Mouse (Mus musculus): Measurements from ENCODE around the gene Catsperz. TPM values are rescaled to one million over a fixed set of nuclear protein-coding genes. Genes with fewer than 3 reads are reported as not detected.
A peak's percentile ranks its signal among the peaks of the same experiment; 100 is the strongest.

The Catsperz gene
- polyA plus RNA-seq, 1 experiment from 2014 or later, result 1.3 TPM

- Histone ChIP-seq H3K4me2 (ENCODE audit: low read depth, severe bottlenecking) (peak within 1 kb of the TSS; percentile 88), H3K27me3 (ENCODE audit: control insufficient read depth, insufficient read depth, low read length) (no peaks in the 10 kb centered on the region), H3K27ac (replicated peaks; ENCODE audit: low read depth, low read length) (peak within 1 kb of the TSS; percentile 72), H3K9ac (ENCODE audit: low read length) (peak within 1 kb of the TSS; percentile 77), H3K4me1 (ENCODE audit: control insufficient read depth, insufficient read depth, low read length) (peaks cover 13% of the 10 kb centered on the region), H3K36me3 (ENCODE audit: control insufficient read depth, insufficient read depth, low read length) (no peaks in the 10 kb centered on the region), H3K9me3 (ENCODE audit: control insufficient read depth, low read length) (no peaks in the 10 kb centered on the region), H3K4me3 (ENCODE audit: low read depth, low read length) (peak within 1 kb of the TSS; percentile 69)
- peak; percentile 75 for ATAC-seq (ENCODE audit: insufficient number of reproducible peaks, low FRiP score, low TSS enrichment, low read depth)
- under 1% methylated on average over 82 of the region's 83 CpGs for WGBS
- DNase-seq (ENCODE audit: low spot score), result peak; percentile 98
These were observed 16.4 kb upstream of the Catsperz start, which contains the start of gene Bad for GRCm38 (mm10) chr19:6941372-6942248. TSS of gene Bad (plus strand) at chr19:6941861.

GRCm38 (mm10) chr19:6940396-6941351, 15.5 kb upstream of the Catsperz start:
- Histone ChIP-seq H3K27me3 (ENCODE audit: control insufficient read depth, insufficient read depth, low read length) (peaks cover 7% of the 10 kb centered on the region), H3K4me2 (ENCODE audit: low read depth, severe bottlenecking) (peak overlapping the region; percentile 88), H3K9ac (ENCODE audit: low read length) (peak overlapping the region; percentile 77), H3K36me3 (ENCODE audit: control insufficient read depth, insufficient read depth, low read length) (no peaks in the 10 kb centered on the region), H3K27ac (replicated peaks; ENCODE audit: low read depth, low read length) (no peak overlapping the region), H3K9me3 (ENCODE audit: control insufficient read depth, low read length) (no peaks in the 10 kb centered on the region), H3K4me3 (ENCODE audit: low read depth, low read length) (peak overlapping the region; percentile 69), H3K4me1 (ENCODE audit: control insufficient read depth, insufficient read depth, low read length) (peaks cover 13% of the 10 kb centered on the region)
- 22% methylated on average over 28 of the region's 29 CpGs for WGBS
- ATAC-seq (ENCODE audit: insufficient number of reproducible peaks, low FRiP score, low TSS enrichment, low read depth) (0 out of 2 replicates have a peak, but pooled peaks have one; percentile 19), DNase-seq (ENCODE audit: low spot score) (no peak)

GRCm38 (mm10) chr19:6939106-6940002, 14.2 kb upstream of the Catsperz start:
- Histone ChIP-seq H3K4me2 (ENCODE audit: low read depth, severe bottlenecking) (no peak overlapping the region), H3K9ac (ENCODE audit: low read length) (0 out of 2 replicates have a peak overlapping the region, but pooled peaks have one; percentile 7)

GRCm38 (mm10) chr19:6937541-6938465, 12.6 kb upstream of the Catsperz start:
- no peak overlapping the region for H3K4me3 ChIP-seq (ENCODE audit: low read depth, low read length)
- H3K36me3 ChIP-seq (ENCODE audit: control insufficient read depth, insufficient read depth, low read length), result no peaks in the 10 kb centered on the region
- ATAC-seq (ENCODE audit: insufficient number of reproducible peaks, low FRiP score, low TSS enrichment, low read depth), result no peak
- peaks cover 17% of the 10 kb centered on the region for H3K4me1 ChIP-seq (ENCODE audit: control insufficient read depth, insufficient read depth, low read length)
- no peak overlapping the region for H3K27ac ChIP-seq (replicated peaks; ENCODE audit: low read depth, low read length)
- peaks cover 35% of the 10 kb centered on the region for H3K27me3 ChIP-seq (ENCODE audit: control insufficient read depth, insufficient read depth, low read length)
- H3K4me2 ChIP-seq (ENCODE audit: low read depth, severe bottlenecking), result no peak overlapping the region
- 80% methylated on average over 16 of the region's 16 CpGs for WGBS
- DNase-seq (ENCODE audit: low spot score), result no peak
- H3K9me3 ChIP-seq (ENCODE audit: control insufficient read depth, low read length), result no peaks in the 10 kb centered on the region
- no peak overlapping the region for H3K9ac ChIP-seq (ENCODE audit: low read length)

More at GRCm38 (mm10) chr19:6939106-6940002, 14.2 kb upstream of the Catsperz start:
- no peak for ATAC-seq (ENCODE audit: insufficient number of reproducible peaks, low FRiP score, low TSS enrichment, low read depth)
- 90% methylated on average over 20 of the region's 20 CpGs for WGBS
- peaks cover 13% of the 10 kb centered on the region for H3K4me1 ChIP-seq (ENCODE audit: control insufficient read depth, insufficient read depth, low read length)
- H3K27me3 ChIP-seq (ENCODE audit: control insufficient read depth, insufficient read depth, low read length), result peaks cover 19% of the 10 kb centered on the region
- no peak overlapping the region for H3K27ac ChIP-seq (replicated peaks; ENCODE audit: low read depth, low read length)
- no peak overlapping the region for H3K4me3 ChIP-seq (ENCODE audit: low read depth, low read length)
- no peak for DNase-seq (ENCODE audit: low spot score)
- H3K36me3 ChIP-seq (ENCODE audit: control insufficient read depth, insufficient read depth, low read length), result no peaks in the 10 kb centered on the region
- no peaks in the 10 kb centered on the region for H3K9me3 ChIP-seq (ENCODE audit: control insufficient read depth, low read length)

DNA sequence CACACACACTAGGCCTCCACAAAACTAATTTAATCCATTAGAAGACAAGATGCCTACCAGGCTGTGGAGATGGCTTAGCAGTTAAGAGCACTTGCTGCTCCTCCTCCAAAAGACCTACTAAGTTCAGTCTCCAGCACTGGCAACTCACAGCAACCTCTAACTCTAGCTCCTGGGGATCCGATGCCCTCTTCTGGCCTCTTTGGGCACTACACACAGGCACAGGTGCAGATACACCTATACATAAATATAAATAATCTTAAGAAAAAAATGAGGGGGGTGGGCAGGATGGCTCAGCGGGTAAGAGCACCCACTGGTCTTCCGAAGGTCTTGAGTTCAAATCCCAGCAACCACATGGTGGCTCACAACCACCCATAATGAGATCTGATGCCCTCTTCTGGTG, 11.1 kb upstream of the Catsperz start:
- no peaks in the 10 kb centered on the region for H3K9me3 ChIP-seq (ENCODE audit: control insufficient read depth, low read length)
- H3K36me3 ChIP-seq (ENCODE audit: control insufficient read depth, insufficient read depth, low read length), result no peaks in the 10 kb centered on the region
- no peak overlapping the region for H3K9ac ChIP-seq (ENCODE audit: low read length)
- peaks cover 15% of the 10 kb centered on the region for H3K4me1 ChIP-seq (ENCODE audit: control insufficient read depth, insufficient read depth, low read length)
- ATAC-seq (ENCODE audit: insufficient number of reproducible peaks, low FRiP score, low TSS enrichment, low read depth) (no peak), DNase-seq (ENCODE audit: low spot score) (no peak)
- H3K27me3 ChIP-seq (ENCODE audit: control insufficient read depth, insufficient read depth, low read length), result peaks cover 50% of the 10 kb centered on the region
- H3K4me2 ChIP-seq (ENCODE audit: low read depth, severe bottlenecking), result no peak overlapping the region
- H3K27ac ChIP-seq (replicated peaks; ENCODE audit: low read depth, low read length), result no peak overlapping the region
- no peak overlapping the region for H3K4me3 ChIP-seq (ENCODE audit: low read depth, low read length)
- 17% methylated on average over 3 of the region's 3 CpGs for WGBS

DNA sequence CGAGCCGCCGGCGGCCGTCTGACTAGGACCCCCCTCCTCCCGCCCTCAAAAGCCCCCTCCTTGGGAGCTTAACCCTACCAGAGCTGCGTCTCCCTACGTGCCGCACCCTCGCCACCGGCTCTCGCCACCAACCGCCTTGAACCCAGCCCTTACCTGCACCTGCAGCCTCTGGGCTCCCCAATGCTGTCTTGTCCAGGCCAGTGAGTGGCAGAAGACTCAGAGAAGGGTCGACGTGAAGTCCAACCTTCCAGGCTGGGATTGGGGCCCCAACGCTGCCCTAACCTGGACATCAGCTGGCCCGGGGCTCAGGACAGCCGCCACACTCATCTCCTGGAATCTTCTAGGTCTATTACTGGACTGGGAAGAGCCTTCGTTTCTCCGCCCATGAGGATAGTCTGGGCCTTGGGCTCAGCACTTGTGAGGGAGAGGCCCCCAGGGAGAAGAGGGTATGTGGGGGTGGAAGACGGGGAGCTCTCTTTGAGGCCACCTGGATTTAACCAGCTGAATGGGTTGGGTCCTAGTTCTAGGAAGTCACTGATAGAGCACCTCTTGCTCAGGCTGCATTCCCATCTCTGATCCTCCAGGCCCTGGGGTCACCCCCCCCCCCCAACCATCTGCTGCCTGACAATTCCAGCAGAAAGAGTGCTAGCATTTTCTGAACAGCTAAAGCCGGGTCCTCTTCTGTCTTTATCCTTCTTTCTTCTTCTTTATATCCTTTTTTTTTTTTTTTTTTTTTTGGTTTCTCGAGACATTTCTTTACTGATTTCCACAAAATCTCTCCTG, 9.2 kb upstream of the Catsperz start, which contains the start of gene Kcnk4:
TSS of gene Kcnk4 (minus strand) at position 321 of the 783 bp plus-strand sequence.
- DNase-seq (ENCODE audit: low spot score) (no peak), ATAC-seq (ENCODE audit: insufficient number of reproducible peaks, low FRiP score, low TSS enrichment, low read depth) (no peak)
- Histone ChIP-seq H3K4me3 (ENCODE audit: low read depth, low read length) (peak within 1 kb of the TSS; percentile 26), H3K27me3 (ENCODE audit: control insufficient read depth, insufficient read depth, low read length) (peaks cover 61% of the 10 kb centered on the region), H3K27ac (replicated peaks; ENCODE audit: low read depth, low read length) (no peak within 1 kb of the TSS), H3K4me2 (ENCODE audit: low read depth, severe bottlenecking) (peak within 1 kb of the TSS; percentile 33), H3K9me3 (ENCODE audit: control insufficient read depth, low read length) (no peaks in the 10 kb centered on the region), H3K4me1 (ENCODE audit: control insufficient read depth, insufficient read depth, low read length) (peaks cover 7% of the 10 kb centered on the region), H3K9ac (ENCODE audit: low read length) (no peak within 1 kb of the TSS), H3K36me3 (ENCODE audit: control insufficient read depth, insufficient read depth, low read length) (no peaks in the 10 kb centered on the region)
- WGBS, result 8% methylated on average over 23 of the region's 23 CpGs
